Mouse (Mus musculus): Measurements from ENCODE around the gene Zw10.

Gene Zw10

DNA sequence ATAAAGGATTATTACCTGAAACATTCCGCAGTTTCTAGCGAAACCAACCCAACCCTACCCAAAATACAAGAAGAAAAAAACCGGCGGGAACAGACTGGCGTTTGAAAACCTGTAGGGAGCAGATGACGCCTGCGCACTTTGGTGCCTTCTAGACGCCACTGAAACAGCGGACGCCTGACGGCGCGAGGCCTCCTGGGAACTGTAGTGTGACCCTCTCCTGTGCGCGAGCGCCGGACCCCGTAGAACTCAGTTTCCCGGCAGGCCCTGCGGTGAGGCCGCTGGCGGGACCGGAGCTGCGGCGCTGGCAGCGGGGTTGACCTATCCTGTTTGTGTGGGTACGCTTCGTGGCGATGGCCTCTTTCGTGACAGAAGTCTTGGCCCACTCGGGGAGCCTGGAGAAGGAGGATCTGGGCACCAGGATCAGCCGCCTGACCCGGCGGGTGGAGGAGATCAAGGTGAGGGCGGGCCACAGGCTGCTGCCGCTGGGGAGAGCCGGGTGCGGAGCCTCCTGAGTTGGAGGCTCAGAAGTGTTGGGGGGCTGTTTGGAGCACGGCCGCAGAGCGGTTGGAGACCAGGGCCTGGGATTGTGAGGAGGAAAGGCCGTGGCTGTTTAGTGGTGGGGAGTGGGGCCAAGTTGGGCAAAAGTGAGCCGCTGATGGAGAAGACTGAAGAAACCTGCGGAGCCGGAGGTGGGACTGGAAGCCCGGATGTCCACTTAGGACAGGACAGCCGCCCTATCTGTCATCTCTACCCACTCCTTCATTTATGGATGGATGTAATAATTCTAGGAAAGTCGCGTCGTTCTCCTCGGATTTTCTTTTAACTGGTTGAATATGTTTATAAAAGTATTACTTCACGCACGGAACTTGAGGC lies at the start of gene Zw10:
Zw10 (plus strand) TSS at position 281 of the 873 bp plus-strand sequence.
- DNase-seq (ENCODE audit: low spot score) = peak; percentile 68

DNA sequence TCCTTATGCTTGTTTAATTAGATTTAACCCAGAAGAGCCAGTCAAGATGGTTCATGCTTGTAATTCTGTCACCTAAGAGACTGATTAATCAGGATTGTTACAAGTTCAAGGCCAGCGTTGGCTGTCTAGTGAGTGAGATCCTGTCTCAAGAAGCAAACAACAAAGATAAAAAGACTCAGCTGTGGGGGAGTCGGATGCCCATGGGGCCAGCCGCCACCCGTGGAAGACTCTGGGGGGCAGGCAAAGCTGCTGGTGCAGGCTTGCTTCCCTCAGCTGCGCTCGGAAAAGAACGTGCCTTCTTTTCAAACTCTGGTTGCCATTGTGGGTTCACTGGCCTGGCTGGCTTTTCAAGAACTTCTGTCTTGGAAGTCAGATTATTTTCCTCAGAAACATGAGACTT lies 39.6 kb upstream of the Zw10 start:
- DNase-seq (ENCODE audit: low spot score) = no peak

DNA sequence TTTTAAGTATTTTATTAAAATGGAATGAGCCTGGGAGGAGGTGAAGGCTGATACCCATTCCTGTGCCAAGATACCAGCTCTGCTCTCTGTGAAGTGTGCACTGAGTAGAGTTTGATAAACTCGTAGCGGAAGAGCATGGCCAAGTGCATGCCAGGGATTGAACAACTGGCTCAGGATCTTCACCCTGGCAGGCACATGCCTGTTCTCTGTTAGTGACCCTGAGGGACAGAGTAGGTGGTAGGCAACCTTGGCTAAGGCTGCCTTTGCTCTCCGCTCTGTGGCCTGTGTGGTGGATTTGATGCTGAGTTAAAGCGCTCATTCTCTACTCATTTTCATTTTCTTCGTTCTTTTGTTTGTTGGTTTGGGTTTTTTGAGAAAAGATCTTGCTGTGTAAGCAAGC lies 34.1 kb upstream of the Zw10 start:
- no peak for DNase-seq (ENCODE audit: low spot score)

DNA sequence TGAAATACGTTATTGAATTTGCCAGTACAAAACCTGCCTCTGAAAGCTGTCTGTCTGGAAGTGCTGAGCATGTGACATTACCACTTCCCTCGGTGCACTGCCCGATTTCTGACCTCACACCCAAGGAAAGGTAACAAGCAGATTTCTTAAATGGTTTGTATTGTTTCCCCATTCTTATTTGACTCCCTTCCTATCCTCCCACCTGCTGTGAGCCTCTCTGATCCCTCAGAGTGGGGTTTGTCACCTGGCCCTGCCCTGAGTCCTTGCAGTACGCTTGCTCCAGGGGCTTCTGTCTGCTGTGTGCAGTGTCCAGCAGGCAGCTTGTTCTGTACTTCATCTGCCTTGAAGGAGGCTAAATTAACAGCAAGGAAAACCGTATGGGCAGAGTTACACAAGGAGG lies 31.5 kb upstream of the Zw10 start:
- no peak for DNase-seq (ENCODE audit: low spot score)

DNA sequence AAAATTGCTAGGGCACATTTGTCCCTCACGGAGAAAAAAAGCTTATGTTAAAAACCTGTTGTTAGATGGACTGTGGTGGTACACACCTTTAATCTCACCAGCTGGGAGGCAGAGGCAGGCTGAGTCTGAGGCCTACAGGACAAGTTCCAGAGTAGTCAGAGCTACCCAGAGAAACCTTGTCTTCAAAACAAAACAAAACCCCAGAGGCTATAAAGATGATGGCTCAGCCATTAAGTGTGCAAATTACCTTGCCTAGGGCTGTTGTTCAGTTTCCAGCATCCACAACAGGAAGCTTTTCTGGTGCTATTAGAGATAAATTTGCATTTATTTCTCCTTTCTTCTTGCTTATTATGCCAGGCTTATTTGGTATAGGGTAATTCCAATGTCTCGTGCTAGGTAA lies 30.9 kb upstream of the Zw10 start:
- DNase-seq (ENCODE audit: low spot score) = no peak

DNA sequence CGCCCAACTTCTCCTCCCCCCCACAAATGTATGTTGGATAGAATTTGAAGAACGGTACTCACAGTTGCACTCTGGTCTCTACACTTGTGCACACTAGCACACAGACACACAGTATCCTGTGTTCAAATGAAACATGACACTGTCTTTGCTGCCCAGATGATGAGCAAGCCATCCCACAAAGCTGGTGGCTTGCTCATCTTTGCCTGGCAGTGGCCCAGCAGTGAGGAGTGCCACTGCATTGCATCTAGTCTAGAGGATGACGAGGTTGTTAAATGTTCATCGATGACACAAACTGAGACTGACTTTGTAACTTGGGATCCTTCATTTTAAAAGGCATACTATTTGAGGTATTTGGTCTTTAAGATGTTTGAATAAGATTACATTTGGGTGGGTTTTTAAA lies 20.6 kb upstream of the Zw10 start:
- no peak for DNase-seq (ENCODE audit: low spot score)

DNA sequence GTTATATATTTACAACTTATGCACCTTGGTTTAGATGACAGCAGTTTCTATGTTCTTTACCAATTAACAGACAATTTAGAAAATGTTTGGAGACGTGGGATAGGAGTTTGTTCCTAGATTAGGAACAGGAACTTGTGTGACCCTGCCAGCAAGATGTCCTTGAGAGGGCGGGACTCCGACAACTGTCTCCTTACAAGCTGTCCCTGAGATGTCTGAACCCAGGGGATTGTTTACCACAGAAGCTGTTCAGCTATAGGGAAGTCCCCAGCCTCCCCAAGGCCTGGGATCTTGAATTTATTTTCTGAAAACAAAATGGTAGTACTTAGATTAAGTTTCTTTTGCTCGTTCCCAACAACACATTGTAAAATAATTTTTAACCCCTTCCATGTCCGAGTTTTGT lies 4.5 kb upstream of the Zw10 start:
- DNase-seq (ENCODE audit: low spot score) = no peak

DNA sequence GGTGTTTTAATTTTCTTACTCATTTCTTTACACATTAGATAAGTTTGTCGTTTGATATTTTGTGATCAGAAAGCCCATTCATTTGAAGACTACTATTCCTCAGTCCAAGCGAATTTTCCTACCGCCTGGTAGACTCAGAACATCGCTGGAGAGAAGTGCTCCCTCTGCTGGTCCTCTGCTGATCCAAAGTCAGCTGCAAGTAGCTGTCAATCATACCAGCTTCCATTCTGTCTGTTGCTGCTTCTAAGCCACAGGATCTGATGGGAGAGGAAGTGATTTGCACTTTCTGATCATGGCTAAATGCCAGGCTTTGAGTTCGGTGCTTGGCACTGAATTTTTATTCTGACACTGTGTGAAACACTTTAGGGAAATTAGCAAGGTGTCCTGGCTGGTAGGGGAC lies 4.1 kb upstream of the Zw10 start:
- no peak for DNase-seq (ENCODE audit: low spot score)

DNA sequence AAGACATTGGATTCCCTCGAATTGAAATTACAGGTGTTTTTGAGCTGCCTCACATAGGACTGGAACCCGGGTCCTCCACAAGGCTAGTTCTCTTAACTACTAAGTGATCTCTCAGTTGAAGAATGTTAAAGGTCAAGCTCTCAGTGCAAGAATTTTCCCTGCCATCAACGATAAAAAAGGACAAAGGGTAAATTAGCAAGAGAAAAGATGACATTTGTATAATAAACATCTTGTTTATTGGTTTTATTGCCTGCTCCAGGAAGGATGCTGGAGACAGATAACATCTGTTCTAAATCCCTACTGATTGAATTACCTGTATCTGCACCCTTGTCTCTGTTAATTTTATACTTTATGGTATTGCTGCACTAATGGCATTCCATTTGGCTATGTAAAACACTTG lies 1.4 kb upstream of the Zw10 start:
- DNase-seq (ENCODE audit: low spot score) = no peak

DNA sequence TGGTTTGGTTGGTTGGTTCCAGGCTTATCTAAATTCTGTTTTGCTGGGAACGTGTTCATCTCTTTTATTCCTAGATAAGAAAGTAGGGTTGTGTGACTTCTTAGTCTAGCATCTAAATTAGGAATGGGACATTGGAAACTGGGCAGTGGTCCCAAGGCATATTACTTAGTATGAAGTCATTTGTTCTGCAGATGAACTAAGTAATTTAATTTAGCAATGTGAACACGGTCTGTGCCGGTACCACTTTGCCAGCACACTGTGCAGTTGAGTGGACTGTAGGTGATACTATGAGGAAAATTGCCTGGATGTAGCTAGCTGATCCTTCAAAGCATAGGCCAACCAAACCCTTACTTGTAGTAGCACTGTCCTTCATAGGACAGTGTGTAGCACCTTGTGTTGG lies 21.4 kb downstream of the Zw10 start:
- no peak for DNase-seq (ENCODE audit: low spot score)

DNA sequence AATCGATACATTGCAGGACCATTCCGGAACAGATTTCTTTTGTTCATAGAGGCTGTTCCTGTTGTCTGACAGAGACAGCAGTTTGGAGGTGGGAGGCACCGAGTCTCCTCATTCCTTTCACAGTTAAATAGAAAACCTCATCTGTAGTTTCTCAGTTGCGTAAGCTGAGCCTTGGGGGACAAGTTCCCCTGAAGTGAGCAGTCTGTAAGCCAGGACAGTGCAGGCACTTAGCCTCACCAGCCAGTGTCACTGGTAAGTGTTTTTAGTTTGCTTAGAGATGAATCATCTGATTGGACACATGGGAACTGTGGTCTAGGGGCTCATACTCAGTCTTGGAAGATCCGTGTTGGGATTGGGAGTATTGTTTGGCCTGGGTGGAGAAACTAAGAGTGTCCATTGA lies 25.7 kb downstream of the Zw10 start, which contains the start of gene Tmprss5:
Tmprss5 (plus strand) TSS at position 154 of the 400 bp plus-strand sequence.
- no peak for DNase-seq (ENCODE audit: low spot score)

DNA sequence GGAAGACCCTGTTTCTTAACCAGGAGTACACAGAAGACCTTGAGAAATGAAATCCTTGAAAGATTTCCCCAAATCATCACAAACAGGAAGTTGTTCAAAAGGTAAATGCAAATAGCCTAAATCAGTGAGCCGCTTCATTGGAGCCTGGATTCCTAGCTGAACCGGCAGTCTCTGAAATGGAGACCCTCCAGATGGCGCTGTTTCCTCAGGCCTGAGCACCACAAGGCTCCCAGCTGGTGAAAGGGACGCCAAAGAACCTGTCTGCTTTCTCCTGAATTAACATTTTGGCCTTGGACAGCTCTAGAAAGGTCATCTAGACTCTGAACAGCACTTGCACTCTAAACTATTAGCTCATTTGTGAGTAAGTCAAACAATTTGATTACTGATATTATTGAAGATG lies 26.1 kb downstream of the Zw10 start:
- peak; percentile 22 for DNase-seq (ENCODE audit: low spot score)

DNA sequence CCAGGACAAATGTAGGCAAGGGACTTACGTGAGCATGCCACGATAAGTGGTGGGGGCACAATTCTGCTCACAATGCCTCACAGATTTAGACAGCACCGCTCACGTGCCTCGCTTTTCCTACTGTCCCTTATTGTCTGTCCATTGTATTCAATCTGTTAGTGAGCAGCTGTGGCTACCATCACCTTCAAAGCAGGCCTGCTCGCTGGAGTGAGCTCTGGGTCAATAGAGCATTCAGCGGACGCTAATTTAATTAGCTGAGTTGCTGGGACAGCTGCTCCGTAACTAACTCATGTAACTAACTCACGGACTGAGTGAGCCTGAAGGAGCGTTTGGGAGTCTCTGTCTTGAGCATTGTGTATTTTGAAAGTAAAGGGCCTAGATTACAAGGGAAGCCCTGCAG lies 31.9 kb downstream of the Zw10 start:
- DNase-seq (ENCODE audit: low spot score) = no peak

DNA sequence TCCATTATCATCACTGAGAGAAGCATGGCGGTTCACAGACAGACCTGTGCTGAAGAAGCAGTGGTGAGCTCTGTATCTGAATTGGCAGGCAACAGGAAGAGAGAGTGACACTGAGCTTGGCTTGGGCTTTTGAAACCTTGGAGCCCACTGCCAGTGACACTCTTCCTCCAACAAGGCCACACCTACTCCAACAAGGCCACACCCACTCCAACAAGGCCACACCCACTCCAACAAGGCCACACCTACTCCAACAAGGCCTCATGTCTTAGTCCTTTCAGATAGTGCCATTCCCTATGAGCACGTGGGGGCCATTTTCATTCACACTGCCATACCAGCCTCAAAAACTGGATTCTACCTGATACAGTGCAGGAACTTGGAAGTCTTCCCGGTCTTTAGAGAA lies 43.5 kb downstream of the Zw10 start:
- DNase-seq (ENCODE audit: low spot score) = no peak

DNA sequence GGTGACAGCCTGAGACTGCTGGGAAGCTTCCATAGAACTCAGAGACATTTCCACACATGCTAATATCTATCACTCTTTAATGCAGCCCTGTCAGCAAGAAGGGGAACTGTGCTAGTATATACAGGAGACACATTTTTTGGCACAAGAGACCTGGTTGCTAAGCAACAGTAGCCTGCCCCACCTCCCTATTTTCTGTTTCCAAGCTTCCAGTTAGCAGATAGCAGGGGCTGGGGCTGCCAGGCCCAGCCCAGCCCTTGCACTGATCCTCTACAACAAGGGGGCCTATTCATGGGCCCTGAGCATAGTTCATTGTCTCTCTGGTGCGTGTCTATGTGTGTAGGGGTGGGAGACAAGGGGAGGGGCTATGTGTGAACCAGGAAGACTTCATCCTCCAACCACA lies 46.9 kb downstream of the Zw10 start:
- DNase-seq (ENCODE audit: low spot score) = no peak

DNA sequence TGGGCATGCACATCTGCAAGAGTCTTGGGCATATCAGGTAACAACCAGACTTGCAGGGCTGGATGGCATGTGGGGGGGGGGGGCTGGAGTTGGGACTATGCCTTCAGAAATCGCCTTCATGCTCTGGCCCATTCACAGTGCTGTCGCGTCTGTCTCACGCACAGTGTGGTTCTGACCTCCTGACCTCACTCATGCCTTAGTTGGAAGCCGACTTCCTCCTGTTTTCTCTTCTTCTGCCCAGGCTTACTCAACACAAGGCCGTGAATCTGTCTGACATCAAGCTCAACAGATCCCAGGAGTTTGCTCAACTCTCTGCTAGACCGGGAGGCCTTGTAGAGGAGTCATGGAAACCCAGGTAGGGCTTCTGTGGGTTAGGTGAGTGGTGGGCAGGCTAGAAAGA lies 53.7 kb downstream of the Zw10 start:
- DNase-seq (ENCODE audit: low spot score) = no peak

DNA sequence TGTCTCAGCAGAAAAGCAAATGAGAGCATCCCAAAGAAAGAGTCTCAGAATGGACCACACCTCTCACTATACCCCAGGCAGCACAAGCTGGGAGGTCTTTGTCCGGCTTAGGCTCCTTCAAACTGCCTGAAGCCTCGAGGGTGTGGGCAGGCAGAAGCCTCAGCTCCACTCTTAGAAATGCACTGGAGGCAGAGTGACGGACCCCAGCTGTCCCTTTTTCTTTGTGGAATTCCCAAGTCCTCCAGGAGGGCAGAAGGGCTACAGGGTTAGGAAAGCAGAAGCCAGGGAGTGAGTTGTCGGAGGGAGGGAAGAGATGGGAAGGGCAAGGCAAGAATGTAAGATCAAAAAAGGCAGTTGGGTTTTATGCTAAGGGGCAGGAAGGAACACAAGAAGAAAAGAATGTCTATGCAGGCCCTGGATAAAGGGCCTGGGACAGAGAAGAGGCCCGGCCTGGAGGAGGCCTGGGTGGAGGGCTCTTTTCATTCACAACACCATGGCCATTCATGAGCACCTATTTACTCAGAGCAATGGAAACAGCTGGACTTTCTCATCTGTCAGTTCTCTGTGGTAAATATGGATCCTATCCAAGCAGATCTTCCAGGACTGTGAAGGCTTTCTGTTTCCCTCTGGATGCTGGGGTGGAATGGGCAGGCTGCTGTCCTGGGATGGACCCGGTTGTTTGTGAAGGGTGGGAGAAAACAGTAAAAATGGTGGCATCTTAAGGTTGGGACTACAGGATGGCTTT lies 55.2 kb downstream of the Zw10 start:
- no peak for DNase-seq (ENCODE audit: low spot score)

DNA sequence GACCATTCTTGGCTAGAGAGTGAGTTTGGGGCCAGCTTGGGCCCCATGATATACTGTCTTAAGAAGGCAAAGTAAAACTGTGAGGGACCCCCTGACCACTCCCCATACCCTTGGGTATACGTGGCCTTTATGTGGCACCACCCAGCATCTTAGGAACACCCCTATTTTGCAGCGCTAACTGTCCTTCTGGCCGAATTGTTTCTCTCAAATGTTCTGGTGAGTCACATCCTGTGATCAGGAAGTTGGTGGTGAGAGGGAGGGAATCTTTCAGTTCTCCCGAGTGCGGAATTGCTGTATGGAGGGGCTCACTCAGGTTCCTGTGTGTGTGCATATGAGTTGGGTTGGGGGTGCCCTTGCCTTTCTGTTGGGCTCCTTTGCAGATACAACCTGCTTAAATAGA lies 55.9 kb downstream of the Zw10 start:
- no peak for DNase-seq (ENCODE audit: low spot score)

DNA sequence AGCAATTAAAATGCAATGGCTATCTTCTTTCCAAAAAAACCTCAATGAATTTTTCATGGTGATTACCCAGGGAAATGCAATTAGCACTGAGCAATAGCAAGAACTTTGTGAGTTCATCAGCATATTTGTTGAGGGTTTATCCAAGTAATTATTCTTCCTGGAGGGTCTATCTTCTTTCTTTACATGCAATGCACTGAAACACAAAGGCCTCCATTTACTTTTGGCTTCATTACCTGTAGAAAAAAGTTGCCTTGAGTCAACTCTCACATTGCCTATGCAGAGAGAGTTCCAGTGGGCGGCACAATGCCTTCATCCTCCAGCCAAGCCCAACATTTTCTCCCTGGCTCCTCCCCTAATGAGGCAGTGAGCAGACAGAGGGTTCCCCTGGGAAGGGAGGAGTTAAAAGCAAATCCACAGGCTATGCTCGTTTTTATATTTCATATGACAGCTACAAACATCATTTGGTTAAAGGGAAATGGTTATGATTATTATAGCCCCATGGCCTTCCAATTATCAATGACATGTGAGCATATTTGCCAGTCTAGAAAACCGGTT lies 62.9 kb downstream of the Zw10 start:
- no peak for DNase-seq (ENCODE audit: low spot score)

DNA sequence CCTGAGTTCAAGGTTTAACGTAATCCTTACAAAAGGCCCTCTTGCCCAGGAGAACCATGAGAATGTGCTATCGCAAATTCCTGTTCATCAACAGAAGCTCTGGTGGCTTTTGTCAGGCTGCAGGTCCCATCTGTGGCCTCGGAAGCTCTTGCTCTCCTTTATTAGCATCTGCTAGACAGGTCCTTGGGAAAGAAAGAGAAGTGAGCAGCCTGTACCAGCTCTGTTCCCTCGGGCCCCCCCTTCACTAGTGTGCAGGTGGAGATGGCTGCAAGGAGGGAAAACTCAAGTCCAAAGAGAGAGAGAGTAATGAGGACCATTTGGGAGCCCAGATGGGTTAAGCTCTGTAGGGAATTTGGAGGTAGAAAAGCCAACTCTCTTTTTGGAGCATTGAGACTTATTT lies 64.3 kb downstream of the Zw10 start:
- DNase-seq (ENCODE audit: low spot score) = no peak

DNA sequence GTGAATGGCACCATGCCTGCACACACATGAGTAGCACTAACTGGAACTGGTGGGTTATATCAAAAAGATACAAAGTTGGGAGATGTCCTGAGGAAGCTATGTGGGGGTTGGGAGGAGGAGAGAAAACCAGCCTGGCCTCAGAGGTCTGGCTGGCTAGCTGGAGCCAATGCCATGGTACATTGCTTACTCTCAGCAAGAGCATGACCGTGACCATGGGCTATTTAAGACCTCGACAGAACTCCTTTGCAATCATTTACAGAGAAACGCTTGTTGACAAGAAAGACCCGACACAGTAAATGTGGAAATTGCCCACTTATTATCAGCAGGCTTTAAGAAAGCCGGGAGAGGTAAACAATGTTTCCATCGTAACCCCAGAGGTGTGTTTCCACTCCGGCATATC lies 70.3 kb downstream of the Zw10 start:
- no peak for DNase-seq (ENCODE audit: low spot score)

Measured in urinary bladder, postnatal 10 days (tissue).